Mouse (Mus musculus): ENCODE data around the gene Mcts2.
A peak's percentile ranks its signal among the peaks of the same experiment; 100 is the strongest.

The Mcts2 gene

DNA sequence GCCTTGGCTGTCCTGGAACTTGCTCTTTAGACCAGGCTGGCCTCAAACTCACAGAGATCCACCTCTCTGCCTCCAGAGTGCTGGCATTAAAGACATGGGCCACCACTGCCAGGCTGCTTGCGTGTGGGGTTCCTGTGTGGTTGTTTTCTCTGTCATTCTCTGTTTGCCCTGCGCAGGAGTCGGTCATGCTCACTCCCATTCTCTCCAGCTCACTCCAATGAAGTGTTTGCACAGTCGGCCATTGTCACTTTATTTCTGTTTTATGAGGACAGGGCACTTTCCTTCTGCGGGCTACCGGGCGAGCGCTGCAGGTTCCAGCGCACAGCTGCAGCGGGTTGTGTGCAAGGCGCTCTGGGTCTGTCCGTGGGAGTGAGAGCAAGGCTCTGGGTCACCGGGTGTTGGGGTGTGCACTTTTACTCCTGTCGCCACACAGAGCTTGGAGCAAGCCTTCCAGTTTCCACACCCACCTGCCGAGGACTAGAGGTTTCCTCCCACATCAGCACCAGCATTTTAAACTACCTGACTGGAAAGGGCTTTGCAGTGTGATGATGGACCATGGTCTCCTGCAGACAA is 38.4 kb downstream of the Mcts2 start:
- no peak for ATAC-seq (ENCODE audit: low TSS enrichment)

DNA sequence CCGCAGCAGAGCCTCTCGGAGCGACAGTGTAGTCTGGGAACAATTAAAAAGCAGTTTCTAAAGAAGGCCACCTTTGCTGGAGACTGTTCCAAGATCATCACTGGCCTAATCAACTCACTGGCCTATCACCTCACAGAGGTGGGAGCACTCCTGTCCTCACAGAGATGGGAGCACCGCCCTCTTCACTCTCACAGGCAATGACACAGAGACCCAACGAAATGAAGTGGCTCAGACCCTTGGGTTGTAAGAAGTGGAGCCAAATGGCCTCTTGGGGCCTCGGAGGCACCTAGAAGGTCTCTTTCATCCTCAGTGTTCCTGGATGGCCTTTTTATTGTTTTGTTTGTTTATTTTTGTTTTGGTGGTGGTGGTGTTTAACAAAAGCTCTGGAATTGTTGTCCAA is 39.4 kb downstream of the Mcts2 start:
- ATAC-seq (ENCODE audit: low TSS enrichment): no peak

DNA sequence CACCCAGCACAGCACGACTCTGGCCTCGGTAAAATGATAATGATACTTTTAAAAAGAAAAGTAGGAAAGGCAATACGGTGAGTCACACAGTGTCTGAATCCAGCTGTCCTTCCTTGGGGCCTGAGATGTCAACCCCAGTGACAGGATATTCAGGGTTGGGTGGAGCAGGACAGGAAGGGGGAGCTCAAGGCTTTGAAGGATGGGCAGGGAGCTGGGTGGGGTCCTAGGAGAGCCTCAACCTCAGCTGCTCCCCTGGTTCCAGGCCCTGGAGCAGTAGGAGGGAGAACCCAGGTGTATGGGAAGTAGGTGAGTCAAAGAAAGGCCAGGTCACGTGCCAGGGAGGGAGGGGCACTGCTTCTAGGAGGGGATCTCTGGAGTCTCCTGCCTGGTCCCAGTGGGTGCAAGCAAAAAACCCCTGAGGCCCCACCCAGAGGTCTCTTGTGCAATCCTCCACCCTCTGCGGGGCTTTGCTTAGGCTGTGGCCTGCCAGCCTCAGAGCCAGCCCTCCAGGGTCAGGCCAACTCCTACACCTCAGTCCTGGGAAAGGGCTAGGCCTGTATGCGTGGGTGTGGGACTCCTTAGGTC is 40.0 kb downstream of the Mcts2 start:
- ATAC-seq (ENCODE audit: low TSS enrichment): no peak

DNA sequence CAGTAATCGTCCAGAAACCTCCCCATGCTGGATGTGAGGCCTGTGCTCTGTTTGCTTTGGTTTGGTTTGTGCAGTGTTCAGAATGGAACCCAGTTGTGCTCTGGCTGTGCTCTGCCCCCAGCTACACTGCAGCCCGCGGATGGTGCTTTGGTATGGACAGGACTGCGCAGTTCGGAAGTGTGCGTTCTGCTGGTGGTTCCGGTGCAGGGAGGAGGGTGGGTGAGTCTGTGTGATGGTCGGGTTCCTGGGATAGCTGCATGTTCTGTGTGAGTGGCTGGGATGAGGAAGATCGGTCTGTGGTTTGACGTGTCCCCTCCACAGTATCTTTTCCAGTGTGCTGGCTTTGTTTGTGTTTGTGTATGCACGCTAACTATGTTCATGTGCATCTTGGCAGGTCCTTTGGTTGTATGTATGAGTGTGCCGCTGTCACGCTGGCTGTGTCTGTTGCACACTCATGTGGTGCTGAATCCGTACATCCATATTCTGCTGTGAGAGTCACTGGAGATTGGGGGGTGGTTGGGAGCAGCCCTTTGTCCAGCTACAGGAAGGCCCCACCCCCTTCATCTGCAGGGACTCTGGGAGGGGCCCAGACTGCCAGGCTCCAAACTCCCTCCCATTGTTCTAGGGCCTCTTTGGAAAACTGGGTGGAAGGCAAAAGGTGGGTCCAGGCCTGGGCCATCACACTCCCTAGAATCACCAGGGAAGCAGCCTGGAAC is 41.1 kb downstream of the Mcts2 start:
- no peak for ATAC-seq (ENCODE audit: low TSS enrichment)

DNA sequence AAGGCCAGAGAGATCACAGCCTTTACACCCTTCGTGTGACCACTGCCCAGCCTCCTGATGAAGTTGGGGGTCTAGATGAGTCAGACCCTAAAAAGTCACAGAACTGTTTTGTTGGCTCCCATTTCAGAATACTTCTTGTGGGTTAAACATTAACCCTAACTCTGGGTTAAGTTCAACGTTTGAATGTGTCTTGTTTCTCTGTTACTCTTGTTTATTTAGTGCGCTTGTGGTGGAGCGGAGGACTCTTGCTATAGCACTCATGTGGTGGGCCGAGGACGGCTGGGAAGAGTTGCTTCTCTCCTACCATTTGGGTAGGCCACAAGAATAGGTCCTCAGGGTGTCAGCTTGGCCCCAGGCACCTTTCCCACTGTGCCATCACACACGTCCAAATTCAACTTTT is 41.8 kb downstream of the Mcts2 start:
- ATAC-seq (ENCODE audit: low TSS enrichment): no peak

DNA sequence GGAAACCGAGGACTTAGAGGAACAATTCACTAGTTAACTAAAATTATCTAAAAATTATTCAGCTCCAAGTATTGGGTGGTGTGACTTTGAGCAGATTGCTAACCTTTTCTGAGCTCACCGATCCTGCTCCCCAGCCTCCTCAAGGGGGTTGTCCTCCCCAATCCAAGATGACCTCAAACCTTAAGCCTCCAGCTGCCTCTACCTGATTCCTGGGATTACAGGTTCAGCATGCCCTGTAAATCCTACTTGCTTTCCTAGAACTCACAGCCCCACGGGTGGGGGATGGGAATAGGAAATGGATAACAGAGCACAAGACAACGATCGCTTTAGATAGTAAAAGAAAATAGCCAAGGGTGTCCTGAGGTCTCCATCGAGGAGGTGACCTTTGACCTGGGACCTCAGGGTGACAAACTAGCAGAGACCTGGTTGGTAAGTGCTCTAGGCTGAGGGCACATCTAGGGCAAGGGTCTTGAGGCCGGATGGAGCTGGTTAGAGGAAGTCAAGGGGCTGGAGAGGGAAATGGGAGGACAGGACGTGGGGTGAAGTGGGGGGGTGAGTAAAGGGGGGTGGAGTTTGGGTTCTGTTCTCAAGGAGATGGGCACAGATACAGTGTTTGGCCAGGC is 42.3 kb downstream of the Mcts2 start:
- ATAC-seq (ENCODE audit: low TSS enrichment): no peak

DNA sequence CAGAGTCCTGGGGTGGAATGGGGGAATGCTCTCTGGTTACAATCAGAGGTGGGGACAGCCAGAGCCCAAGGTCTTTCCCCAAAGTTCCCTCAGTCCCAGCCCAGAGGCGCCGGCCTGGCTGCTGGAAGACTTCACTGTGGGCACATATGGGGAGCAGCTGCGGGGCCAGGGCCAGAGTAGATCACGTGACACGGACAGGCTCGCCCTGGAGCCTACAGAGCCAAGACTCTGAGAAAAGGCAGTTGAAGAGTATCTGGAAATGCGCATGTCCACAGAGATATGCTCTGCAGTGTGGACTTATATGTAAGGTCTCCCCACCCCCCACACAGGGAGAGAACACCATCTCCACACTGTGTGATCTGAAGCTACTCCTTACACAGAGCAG is 42.8 kb downstream of the Mcts2 start:
- ATAC-seq (ENCODE audit: low TSS enrichment): no peak

DNA sequence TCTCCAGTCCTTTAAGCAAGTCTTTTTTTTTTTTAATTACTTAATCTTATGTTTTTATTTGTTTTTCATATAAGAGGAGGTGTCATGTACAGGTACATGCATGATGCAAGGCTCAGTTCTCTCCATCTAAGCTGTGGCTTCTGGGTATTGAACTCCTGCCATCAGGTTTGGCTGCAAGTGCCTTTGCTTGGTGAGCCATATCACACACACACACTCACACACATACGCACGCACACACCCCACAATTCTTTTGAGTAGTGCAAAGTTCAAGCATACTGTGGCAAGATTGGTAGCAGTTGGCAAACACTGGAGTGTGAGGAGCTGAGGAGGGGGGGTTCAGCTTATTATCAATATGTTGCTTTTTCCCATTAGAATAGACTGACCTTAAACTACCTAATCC is 46.4 kb downstream of the Mcts2 start:
- ATAC-seq (ENCODE audit: low TSS enrichment): no peak

DNA sequence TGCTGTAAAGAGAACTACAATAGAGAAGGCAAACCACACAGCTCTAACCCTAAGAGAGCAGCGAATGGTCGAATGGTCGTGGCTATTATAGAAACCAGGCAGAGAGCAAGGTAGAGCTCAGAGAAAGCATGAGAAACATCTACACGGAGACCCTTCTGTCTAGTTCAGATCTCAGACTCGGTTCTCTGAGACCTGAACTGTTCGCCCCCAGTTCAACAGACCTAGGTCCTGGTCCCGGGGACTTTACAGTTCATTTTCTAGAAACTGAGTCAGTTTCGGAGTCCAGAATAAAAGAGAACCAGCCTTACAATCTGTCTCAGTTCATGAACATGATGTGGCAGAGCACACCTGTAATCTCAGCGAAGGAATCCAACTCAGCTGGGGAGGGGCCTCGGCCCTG is 47.7 kb downstream of the Mcts2 start:
- no peak for ATAC-seq (ENCODE audit: low TSS enrichment)

DNA sequence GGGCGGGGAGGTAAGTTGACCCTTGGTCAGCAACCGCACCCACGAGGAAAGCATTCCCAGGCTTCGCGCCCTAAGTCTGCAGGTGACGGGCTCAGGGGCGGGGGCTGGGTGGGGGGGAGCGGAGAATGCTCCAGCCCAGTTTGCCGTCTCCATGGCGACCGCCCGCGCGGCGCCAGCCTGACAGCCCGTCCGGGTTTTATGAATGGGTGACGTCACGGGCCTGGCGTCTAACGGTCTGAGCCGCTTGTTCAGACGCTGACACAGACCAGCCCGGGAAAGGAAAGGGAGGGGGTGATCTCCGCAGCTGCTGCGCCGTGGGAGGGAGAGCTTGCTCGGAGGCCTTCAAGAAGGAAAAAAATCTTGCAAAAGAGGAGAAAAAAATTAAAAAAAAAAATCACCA is 48.1 kb downstream of the Mcts2 start:
- ATAC-seq (ENCODE audit: low TSS enrichment): peak; percentile 91

DNA sequence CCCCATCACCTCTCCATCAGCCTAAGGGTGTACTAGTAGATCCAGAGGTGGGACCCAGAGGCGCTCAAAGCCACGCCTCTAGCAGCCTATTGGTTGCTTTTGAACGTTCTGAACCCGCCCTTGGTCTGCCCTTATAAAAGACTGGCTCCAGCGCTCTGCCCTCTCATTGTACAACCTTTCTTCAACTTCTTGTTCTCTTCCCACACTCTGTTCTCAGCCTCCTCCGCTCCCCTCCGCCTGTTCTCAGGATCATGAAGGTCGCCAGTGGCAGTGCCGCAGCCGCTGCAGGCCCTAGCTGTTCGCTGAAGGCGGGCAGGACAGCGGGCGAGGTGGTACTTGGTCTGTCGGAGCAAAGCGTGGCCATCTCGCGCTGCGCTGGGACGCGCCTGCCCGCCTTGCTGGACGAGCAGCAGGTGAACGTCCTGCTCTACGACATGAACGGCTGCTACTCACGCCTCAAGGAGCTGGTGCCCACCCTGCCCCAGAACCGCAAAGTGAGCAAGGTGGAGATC is 49.3 kb downstream of the Mcts2 start, which contains the start of gene Id1:
TSS of gene Id1 (plus strand) at position 162 of the 512 bp plus-strand sequence.
- peak; percentile 45; the same call in 1 of the 2 replicates for ATAC-seq (ENCODE audit: low TSS enrichment)

DNA sequence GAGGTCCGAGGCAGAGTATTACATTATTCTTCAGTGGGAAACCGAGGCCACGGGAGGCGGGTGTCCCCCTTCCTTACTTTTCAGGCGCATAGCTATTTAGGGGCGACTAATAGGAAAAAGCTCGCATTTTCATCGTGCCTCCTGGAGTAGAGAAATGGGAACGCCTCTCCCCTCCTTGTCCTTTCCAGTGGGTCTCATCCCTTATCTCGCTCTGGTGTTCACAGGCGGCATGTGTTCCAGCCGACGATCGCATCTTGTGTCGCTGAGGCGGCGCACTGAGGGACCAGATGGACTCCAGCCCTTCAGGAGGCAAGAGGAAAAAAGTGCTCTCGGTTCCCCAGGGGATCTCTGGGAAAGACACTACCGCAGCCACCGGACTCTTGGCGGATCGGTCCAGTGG is 49.9 kb downstream of the Mcts2 start:
- ATAC-seq (ENCODE audit: low TSS enrichment): no peak

All from frontal cortex, adult (tissue).